Mouse (Mus musculus): ENCODE measurements around the gene Mamld1. TPM values are rescaled to one million over a fixed set of nuclear protein-coding genes. Genes with fewer than 3 reads are reported as not detected.

Mamld1 gene
- total and polyA plus RNA-seq, 3 experiments = not detected

DNA sequence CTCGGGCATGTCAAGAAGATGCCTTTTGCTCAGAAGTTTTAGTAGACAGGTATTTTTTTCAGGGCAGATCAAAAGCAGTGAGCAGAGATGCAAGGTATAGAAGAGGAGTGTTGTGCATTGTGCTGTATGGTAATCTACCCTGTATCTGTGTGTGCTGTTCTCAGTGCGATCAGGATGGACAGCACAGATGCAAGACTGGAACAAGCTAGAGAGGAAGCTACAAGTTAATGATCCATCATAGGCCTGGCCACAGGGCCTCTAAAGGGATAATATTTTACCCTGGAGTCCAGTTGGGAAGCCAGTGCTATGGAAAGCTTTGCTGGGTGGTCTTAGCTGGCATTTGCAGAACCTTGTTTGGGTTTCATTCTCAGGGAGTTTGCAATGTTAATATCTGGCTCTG, 6.9 kb downstream of the Mamld1 start:
- Histone ChIP-seq H3K9ac (ENCODE audit: control insufficient read depth, low read depth, low read length, poor library complexity, severe bottlenecking) (no peak overlapping the region), H3K4me3 (ENCODE audit: control insufficient read depth in 1 of 2, insufficient read depth in 1 of 2, low read depth in 2 of 2, low read length in 2 of 2) (no peak overlapping the region), H3K79me2 (ENCODE audit: control insufficient read depth, insufficient read depth, low read length, poor library complexity) (no peaks in the 10 kb centered on the region), H3K36me3 (ENCODE audit: control insufficient read depth in 1 of 2, insufficient read depth in 2 of 2, low read length in 2 of 2) (no peaks in the 10 kb centered on the region), H3K4me1 (ENCODE audit: control insufficient read depth in 1 of 2, insufficient read depth in 2 of 2, low read length in 2 of 2) (no peaks in the 10 kb centered on the region), H3K27me3 (ENCODE audit: control insufficient read depth in 1 of 2, insufficient read depth in 2 of 2, low read length in 2 of 2) (no peaks in the 10 kb centered on the region), H3K9me3 (replicated peaks; ENCODE audit: insufficient read depth, low read length) (no peaks in the 10 kb centered on the region), H3K27ac (ENCODE audit: control insufficient read depth, low read depth, low read length) (no peak overlapping the region)
- DNase-seq (ENCODE audit: low read depth, low spot score) = no peak
- no peak for TF ChIP-seq CHD2 (IDR thresholded peaks at IDR 0.05; ENCODE audit: low read length)
- TF ChIP-seq E2F4 (IDR thresholded peaks at IDR 0.05; ENCODE audit: borderline replicate concordance, low read depth, low read length) = no peak
- TF ChIP-seq MAX (IDR thresholded peaks at IDR 0.05; ENCODE audit: low read length) = no peak
- TF ChIP-seq POLR2AphosphoS2 (IDR thresholded peaks at IDR 0.05; ENCODE audit: low read length) = no peak
- no peak for TF ChIP-seq EP300 (IDR thresholded peaks at IDR 0.05; ENCODE audit: low read depth in 1 of 2, low read length in 2 of 2)
- no peak for TF ChIP-seq ZMIZ1 (IDR thresholded peaks at IDR 0.05; ENCODE audit: low read depth, low read length)
- no peak for TF ChIP-seq NELFE (IDR thresholded peaks at IDR 0.05; ENCODE audit: low read depth, low read length)
- no peak for TF ChIP-seq ZNF384 (IDR thresholded peaks at IDR 0.05; ENCODE audit: low read depth, low read length)
- no peak for TF ChIP-seq TCF12 (IDR thresholded peaks at IDR 0.05; ENCODE audit: low read depth, low read length)
- TF ChIP-seq ETS1 (IDR thresholded peaks at IDR 0.05; ENCODE audit: low read depth, low read length) = no peak
- no peak for TF ChIP-seq MAFK (IDR thresholded peaks at IDR 0.05; ENCODE audit: borderline replicate concordance, low read depth, low read length)
- TF ChIP-seq MYC (IDR thresholded peaks at IDR 0.05; ENCODE audit: low read depth, low read length) = no peak
- TF ChIP-seq GABPA (IDR thresholded peaks at IDR 0.05; ENCODE audit: low read depth, low read length) = no peak
- no peak for TF ChIP-seq USF2 (IDR thresholded peaks at IDR 0.05; ENCODE audit: borderline replicate concordance in 1 of 2, insufficient read depth in 1 of 2, low read depth in 1 of 2, low read length in 2 of 2)
- TF ChIP-seq UBTF (IDR thresholded peaks at IDR 0.05; ENCODE audit: borderline replicate concordance, insufficient read depth, low read depth, low read length) = no peak
- TF ChIP-seq TAL1 (IDR thresholded peaks at IDR 0.05; ENCODE audit: low read length) = no peak
- no peak for TF ChIP-seq MAZ (IDR thresholded peaks at IDR 0.05; ENCODE audit: low read depth, low read length)
- no peak for TF ChIP-seq TBP (IDR thresholded peaks at IDR 0.05; ENCODE audit: low read depth, low read length)
- TF ChIP-seq SIN3A (IDR thresholded peaks at IDR 0.05; ENCODE audit: low read length) = no peak
- no peak for TF ChIP-seq RAD21 (IDR thresholded peaks at IDR 0.05; ENCODE audit: low read depth, low read length)

GRCm38 (mm10) chrX:71085092-71085807, 35.2 kb downstream of the Mamld1 start:
- no peak for TF ChIP-seq ELF1 (IDR thresholded peaks at IDR 0.05; ENCODE audit: low read depth, low read length)
- TF ChIP-seq UBTF (IDR thresholded peaks at IDR 0.05; ENCODE audit: borderline replicate concordance, insufficient read depth, low read depth, low read length) = no peak
- no peak for TF ChIP-seq ZMIZ1 (IDR thresholded peaks at IDR 0.05; ENCODE audit: low read depth, low read length)
- TF ChIP-seq KAT2A (conservative IDR thresholded peaks at IDR 0.05; ENCODE audit: low read depth, low read length) = no peak
- H3K4me3 ChIP-seq (ENCODE audit: control insufficient read depth in 1 of 2, insufficient read depth in 1 of 2, low read depth in 2 of 2, low read length in 2 of 2) = no peak overlapping the region
- DNase-seq (ENCODE audit: low read depth, low spot score) = no peak
- no peaks in the 10 kb centered on the region for H3K4me1 ChIP-seq (ENCODE audit: control insufficient read depth in 1 of 2, insufficient read depth in 2 of 2, low read length in 2 of 2)
- no peak overlapping the region for H3K9ac ChIP-seq (ENCODE audit: control insufficient read depth, low read depth, low read length, poor library complexity, severe bottlenecking)
- H3K27me3 ChIP-seq (ENCODE audit: control insufficient read depth in 1 of 2, insufficient read depth in 2 of 2, low read length in 2 of 2) = no peaks in the 10 kb centered on the region
- no peaks in the 10 kb centered on the region for H3K79me2 ChIP-seq (ENCODE audit: control insufficient read depth, insufficient read depth, low read length, poor library complexity)
- H3K27ac ChIP-seq (ENCODE audit: control insufficient read depth, low read depth, low read length) = no peak overlapping the region
- no peaks in the 10 kb centered on the region for H3K9me3 ChIP-seq (replicated peaks; ENCODE audit: insufficient read depth, low read length)
- no peaks in the 10 kb centered on the region for H3K36me3 ChIP-seq (ENCODE audit: control insufficient read depth in 1 of 2, insufficient read depth in 2 of 2, low read length in 2 of 2)

Measured in MEL (cell line).